Mouse (Mus musculus) v-Abl transformed pro-B cells (cell line): ENCODE measurements around the gene Psmd9.

Experiments
- in situ Hi-C, 2 experiments: fragments of 400-800 bp; cut with MboI; formaldehyde crosslinking; loops; one replicate each; pipeline ENCODE4 v1.15.1; 2025; ENCODE audit not compliant: unreplicated experiment in 2 of 2

Psmd9 gene

DNA sequence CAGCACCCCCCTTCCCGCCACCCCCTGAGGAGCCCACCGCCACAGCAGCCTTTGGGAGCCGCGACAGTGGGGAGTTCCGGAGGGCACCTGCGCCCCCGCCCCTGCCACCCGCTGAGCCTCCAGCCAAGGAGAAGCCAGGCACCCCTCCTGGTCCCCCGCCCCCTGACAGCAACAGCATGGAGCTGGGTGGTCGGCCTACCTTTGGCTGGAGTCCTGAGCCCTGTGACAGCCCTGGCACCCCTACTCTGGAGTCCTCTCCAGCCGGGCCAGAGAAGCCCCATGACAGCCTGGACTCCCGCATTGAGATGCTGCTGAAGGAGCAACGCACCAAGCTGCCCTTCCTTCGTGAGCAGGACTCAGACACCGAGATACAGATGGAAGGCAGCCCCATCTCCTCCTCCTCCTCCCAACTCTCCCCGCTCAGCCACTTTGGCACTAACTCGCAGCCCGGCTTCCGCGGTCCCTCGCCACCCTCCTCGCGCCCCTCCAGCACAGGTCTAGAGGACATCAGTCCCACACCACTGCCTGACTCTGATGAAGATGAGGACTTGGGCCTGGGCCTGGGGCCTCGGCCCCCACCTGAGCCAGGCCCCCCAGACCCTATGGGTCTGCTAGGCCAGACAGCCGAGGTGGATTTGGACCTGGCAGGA lies 21.0 kb upstream of the Psmd9 start:
- in situ Hi-C loops = loop anchor here in 1 of 2 experiments (10.0 kb wide), 1 partner anchor 177 kb away; no protein-coding TSS in a partner anchor

- in situ Hi-C loops = loop anchor here in 1 of 2 experiments (10.0 to 25.0 kb wide), 2 partner anchors 175 to 187 kb away; no protein-coding TSS in a partner anchor
These were observed 19.5 kb upstream of the Psmd9 start for GRCm38 (mm10) chr5:123149451-123150400.

DNA sequence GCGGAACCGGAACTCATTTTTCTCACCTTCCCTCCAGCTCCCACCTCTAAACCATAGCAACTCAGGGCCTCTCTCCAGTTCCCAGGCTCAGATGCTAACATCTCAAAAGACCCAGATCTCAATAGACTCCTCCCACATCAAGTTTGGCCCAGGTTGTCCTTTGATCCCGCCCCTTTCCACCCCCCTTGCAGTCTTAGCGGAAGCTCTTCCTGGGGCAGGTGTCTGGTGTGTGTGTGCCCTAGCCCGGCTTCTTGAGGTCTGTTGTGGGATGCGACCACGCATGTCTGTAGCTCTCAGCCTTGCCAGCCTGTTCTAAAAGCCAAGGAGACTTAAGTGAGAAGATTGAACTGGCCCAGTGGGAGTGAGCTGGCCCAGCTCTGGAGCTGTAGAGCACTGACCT lies 18.6 kb upstream of the Psmd9 start:
- in situ Hi-C loops = loop anchor here in 1 of 2 experiments (25.0 kb wide), 1 partner anchor 188 kb away; no protein-coding TSS in a partner anchor

- in situ Hi-C loops = loop anchor here in 1 of 2 experiments (25.0 kb wide), 1 partner anchor 189 kb away; no protein-coding TSS in a partner anchor
These were observed 18.1 kb upstream of the Psmd9 start for GRCm38 (mm10) chr5:123151077-123151476.

DNA sequence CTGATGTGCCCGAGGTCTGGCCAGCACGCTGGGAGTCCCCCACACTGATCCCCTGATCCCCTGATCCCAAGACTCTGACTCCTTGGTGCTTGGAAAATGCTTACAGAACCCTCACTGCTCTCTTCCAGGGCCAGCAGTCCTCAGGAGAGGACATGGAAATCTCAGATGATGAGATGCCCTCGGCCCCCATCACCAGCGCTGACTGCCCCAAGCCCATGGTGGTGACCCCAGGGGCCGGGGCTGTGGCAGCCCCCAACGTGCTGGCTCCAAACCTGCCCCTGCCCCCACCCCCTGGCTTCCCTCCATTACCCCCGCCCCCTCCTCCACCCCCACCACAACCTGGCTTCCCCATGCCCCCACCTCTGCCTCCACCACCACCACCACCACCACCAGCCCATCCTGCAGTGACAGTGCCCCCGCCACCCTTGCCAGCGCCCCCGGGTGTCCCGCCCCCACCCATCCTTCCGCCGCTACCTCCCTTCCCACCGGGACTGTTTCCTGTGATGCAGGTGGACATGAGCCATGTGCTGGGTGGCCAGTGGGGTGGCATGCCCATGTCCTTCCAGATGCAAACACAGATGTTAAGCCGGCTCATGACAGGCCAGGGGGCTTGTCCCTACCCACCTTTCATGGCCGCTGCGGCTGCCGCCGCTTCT lies 17.4 kb upstream of the Psmd9 start:
- in situ Hi-C loops = loop anchor here in 1 of 2 experiments (25.0 kb wide), 1 partner anchor 190 kb away; no protein-coding TSS in a partner anchor

GRCm38 (mm10) chr5:123152901-123153300 lies 16.3 kb upstream of the Psmd9 start:
- in situ Hi-C loops = loop anchor here in 1 of 2 experiments (25.0 kb wide), 1 partner anchor 191 kb away; no protein-coding TSS in a partner anchor

- in situ Hi-C loops = loop anchor here in 1 of 2 experiments (25.0 kb wide), 1 partner anchor 193 kb away; no protein-coding TSS in a partner anchor
These were observed 13.8 kb upstream of the Psmd9 start for GRCm38 (mm10) chr5:123155425-123155824.

GRCm38 (mm10) chr5:123156763-123157162 lies 12.4 kb upstream of the Psmd9 start:
- in situ Hi-C loops = loop anchor here in 1 of 2 experiments (25.0 kb wide), 1 partner anchor 194 kb away; no protein-coding TSS in a partner anchor

DNA sequence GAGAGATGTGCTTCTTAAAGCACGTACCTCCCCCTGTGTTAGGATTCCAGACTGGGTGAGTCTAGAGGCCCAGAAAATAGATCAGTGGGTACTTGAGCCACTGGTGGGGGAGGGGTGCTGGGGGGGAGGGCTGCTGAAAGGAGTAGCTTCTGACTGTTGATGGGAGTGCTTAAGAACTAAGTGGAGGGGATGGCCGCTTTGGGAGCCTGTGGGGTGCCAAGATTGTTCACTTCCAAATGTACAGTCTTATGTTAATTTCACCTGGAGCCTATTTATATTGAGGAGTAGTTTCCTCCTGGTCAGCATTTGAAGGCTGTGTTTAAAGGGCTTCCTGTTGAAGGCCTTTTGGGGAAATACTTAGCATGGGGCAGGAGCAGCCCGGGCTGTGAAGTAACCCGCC lies 11.2 kb upstream of the Psmd9 start:
- in situ Hi-C loops = loop anchor here in 1 of 2 experiments (25.0 kb wide), 1 partner anchor 196 kb away; no protein-coding TSS in a partner anchor

DNA sequence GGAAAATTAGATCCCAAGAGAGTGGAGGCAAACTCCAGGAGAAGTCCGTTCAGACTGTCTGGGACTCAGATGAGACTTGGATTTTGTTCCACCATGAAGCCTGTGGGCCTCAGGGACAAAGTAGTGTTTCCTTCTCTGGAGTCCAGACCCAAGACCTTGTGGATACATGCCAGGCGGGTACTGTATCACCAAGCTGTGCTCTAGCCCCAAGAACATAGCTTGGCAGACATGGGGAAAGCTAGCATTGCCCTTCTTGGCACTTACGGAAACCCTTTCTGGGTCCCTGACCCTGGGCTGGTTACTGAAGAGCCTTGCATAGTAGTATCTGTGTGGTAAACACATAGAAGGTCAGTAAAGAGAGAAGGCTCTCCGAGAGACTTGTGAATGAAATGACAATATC lies 9.8 kb upstream of the Psmd9 start:
- in situ Hi-C loops = loop anchor here in 1 of 2 experiments (25.0 kb wide), 1 partner anchor 197 kb away; no protein-coding TSS in a partner anchor

GRCm38 (mm10) chr5:123159866-123160265 lies 9.3 kb upstream of the Psmd9 start:
- in situ Hi-C loops = loop anchor here in 1 of 2 experiments (25.0 kb wide), 1 partner anchor 198 kb away; no protein-coding TSS in a partner anchor

- in situ Hi-C loops = loop anchor here in 1 of 2 experiments (25.0 kb wide), 1 partner anchor 198 kb away; no protein-coding TSS in a partner anchor
These were observed 8.9 kb upstream of the Psmd9 start for GRCm38 (mm10) chr5:123160341-123160740.

DNA sequence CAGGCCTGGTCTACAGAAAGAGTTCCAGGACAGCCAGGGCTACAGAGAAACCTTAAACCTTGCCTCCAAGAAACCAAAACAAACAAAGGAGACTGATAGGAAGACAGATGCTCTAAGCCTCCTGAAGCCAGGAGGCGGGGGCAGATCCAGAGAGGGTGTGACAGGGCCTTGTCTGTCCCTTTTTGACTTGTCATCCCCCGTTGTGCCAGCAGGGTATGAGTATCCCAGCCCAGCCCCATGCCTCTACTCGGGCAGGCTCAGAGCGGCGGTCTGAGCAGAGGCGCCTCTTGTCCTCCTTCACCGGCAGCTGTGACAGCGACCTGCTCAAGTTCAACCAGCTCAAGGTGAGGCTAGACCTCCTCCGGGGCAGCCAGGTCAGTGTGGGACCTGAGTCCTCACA lies 6.3 kb upstream of the Psmd9 start:
- in situ Hi-C loops = loop anchor here in 1 of 2 experiments (25.0 kb wide), 1 partner anchor 201 kb away; no protein-coding TSS in a partner anchor

GRCm38 (mm10) chr5:123166437-123166836 lies 2.8 kb upstream of the Psmd9 start:
- in situ Hi-C loops = loop anchor here in 1 of 2 experiments (25.0 kb wide), 1 partner anchor 204 kb away; no protein-coding TSS in a partner anchor

GRCm38 (mm10) chr5:123167591-123167990 lies 1.6 kb upstream of the Psmd9 start:
- in situ Hi-C loops = loop anchor here in 1 of 2 experiments (25.0 kb wide), 1 partner anchor 205 kb away; no protein-coding TSS in a partner anchor

GRCm38 (mm10) chr5:123170365-123170764 lies 1.2 kb downstream of the Psmd9 start:
- in situ Hi-C loops = loop anchor here (5.0 to 25.0 kb wide), 4 partner anchors 38 to 208 kb away; partner anchors contain the start of gene Rhof (in 2 of the 2)

DNA sequence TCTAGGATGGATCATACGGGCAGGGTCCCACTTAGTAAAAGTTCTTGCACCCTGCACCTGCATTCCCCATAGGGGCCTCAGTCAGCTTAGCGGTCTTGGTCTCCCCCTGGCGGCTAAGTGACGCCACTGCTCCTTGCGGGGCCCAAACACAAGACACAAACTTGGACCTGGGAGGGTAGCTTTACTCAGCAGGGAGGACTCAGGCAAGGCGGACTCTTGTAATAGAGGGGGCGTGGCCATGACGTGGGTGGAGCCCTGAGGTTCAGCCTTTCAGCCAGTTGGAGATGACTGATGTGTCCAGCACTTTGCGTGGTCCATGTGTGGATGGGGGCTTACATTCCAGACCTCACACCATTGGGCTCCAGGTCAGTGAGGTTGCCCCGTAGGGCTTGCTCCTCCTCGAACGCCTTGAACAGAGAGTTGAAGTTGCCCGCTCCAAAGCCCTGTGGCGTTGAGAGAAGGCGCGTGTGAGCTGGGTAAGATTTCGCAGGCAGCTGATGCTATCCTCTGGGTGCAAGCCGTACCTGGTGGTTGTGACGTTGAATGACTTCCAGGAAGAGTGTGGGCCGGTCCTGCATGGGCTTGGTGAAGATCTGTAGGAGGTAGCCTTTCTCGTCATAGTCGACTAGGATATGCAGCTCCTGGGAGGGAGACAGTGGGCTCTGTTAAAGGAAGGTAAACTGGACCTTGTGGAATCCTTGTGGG lies 2.6 kb downstream of the Psmd9 start:
- in situ Hi-C loops = loop anchor here (5.0 to 25.0 kb wide), 4 partner anchors 39 to 209 kb away; partner anchors contain the start of gene Rhof (in 2 of the 2)

DNA sequence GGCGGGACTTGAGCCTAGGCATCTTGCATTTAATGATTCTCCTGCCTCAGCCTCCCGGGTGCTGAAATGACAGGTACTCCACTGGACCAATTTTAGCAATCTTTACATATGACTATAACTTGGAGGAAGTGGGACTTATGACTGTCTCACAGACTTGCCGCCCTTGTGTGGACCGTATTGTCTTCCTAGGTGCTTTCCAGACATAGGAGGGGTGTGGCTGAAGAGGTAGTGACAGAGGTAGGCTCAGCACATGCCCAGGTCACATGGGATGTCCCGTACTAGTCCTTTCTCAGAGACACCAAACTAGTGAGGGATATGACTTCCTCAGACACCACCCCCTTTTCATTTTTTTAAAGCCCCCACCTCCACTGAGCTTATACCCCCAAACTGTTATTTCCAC lies 9.6 kb downstream of the Psmd9 start:
- in situ Hi-C loops = loop anchor here in 1 of 2 experiments (10.0 to 25.0 kb wide), 2 partner anchors 214 to 1091 kb away; no protein-coding TSS in a partner anchor

DNA sequence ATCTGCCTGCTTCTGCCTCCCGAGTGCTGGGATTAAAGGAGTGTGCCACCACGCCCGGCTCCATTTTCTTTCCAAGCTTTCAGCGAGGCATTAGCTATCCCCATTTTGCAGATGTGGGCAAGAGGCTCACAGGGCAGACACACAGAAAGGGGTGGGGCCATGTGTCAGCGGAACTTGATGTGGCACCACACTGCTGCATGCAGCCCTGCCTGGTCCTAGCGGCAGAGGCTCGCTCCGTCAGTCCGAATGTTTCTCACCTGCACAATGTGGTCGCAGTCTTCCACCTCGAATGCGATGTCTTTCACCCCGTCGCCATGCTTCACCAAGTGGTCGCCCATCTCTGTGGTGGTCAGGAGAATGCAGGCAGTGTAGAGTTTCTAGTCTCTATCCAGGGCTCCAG lies 11.2 kb downstream of the Psmd9 start:
- in situ Hi-C loops = loop anchor here in 1 of 2 experiments (25.0 kb wide), 1 partner anchor 1093 kb away; no protein-coding TSS in a partner anchor
